Mouse (Mus musculus) lung, adult 10 weeks (tissue): ENCODE data around the gene 4930438A08Rik. TPM values are rescaled to one million over a fixed set of nuclear protein-coding genes. Genes with fewer than 3 reads are reported as not detected.

Experiments used
- polyA plus RNA-seq: library from polyadenylated mRNA; stranded (reverse); fragments of 350-450 nt; fragmentation: Illumina TruSeq; extraction: RNeasy Lipid Tissue Mini Kit (QIAGEN cat#74804); gene quantifications from one replicate; pipeline ENCODE4 v1.2.3, GENCODE M21; 2014; ENCODE audit warnings: low read depth, low replicate concordance; ENCODE audit not compliant: insufficient read depth

Gene 4930438A08Rik
- polyA plus RNA-seq, result not detected

GRCm38 (mm10) chr11:58274572-58274971 is at the start of gene 4930438A08Rik:
Gene 4930438A08Rik, plus strand, starts transcription at chr11:58274799.

GRCm38 (mm10) chr11:58306860-58307308 is 32.3 kb downstream of the 4930438A08Rik start, which contains the start of gene Zfp692:
Gene Zfp692, plus strand, starts transcription at chr11:58307069.

GRCm38 (mm10) chr11:58330276-58331148 is 55.9 kb downstream of the 4930438A08Rik start, which contains the start of the genes Zfp672 and Sh3bp5l:
Gene Zfp672, minus strand, starts transcription at chr11:58330339.
Gene Sh3bp5l, plus strand, starts transcription at chr11:58330724.

Other genes with a start within 250 kb of the 4930438A08Rik start
- gene Gm12248, start 181.7 kb upstream of the 4930438A08Rik start, polyA plus RNA-seq, result not detected
- gene Cnot8, start 170.6 kb upstream of the 4930438A08Rik start, polyA plus RNA-seq, result 48.9 TPM
- gene Gemin5, start 106.3 kb upstream of the 4930438A08Rik start, polyA plus RNA-seq, result 3.2 TPM
- gene Mrpl22, start 103.1 kb upstream of the 4930438A08Rik start, polyA plus RNA-seq, result 37.1 TPM
- gene Igtp, start 75.2 kb upstream of the 4930438A08Rik start, polyA plus RNA-seq, result 25.1 TPM
- 15.3 TPM for gene Irgm2, start 75.2 kb upstream of the 4930438A08Rik start, polyA plus RNA-seq
- 7.7 TPM for gene Zfp692, start 32.3 kb downstream of the 4930438A08Rik start, polyA plus RNA-seq
- gene Zfp672, start 55.5 kb downstream of the 4930438A08Rik start, polyA plus RNA-seq, result 25.2 TPM
- 20.4 TPM for gene Sh3bp5l, start 55.9 kb downstream of the 4930438A08Rik start, polyA plus RNA-seq
- gene Lypd8, start 104.2 kb downstream of the 4930438A08Rik start, polyA plus RNA-seq, result 0.82 TPM
- not detected for gene 1810065E05Rik, start 146.3 kb downstream of the 4930438A08Rik start, polyA plus RNA-seq
- not detected for gene Gm12253, start 157.8 kb downstream of the 4930438A08Rik start, polyA plus RNA-seq
- not detected for gene Lypd9, start 178.1 kb downstream of the 4930438A08Rik start, polyA plus RNA-seq
- not detected for gene Olfr30, start 187.5 kb downstream of the 4930438A08Rik start, polyA plus RNA-seq
- gene Olfr332, start 217.8 kb downstream of the 4930438A08Rik start, polyA plus RNA-seq, result not detected
- gene Olfr331, start 227.8 kb downstream of the 4930438A08Rik start, polyA plus RNA-seq, result not detected